Mouse (Mus musculus) megakaryocyte, embryonic 14.5 days (primary cell): ENCODE measurements around the gene Gse1. TPM values are rescaled to one million over a fixed set of nuclear protein-coding genes. Genes with fewer than 3 reads are reported as not detected.

Experiments
- H3K27me3 ChIP-seq: replicated peaks from 2 replicates; pipeline ENCODE3; 2012; ENCODE audit warnings: inconsistent platforms
- H3K36me3 ChIP-seq: replicated peaks from 2 replicates; pipeline ENCODE3; 2012; ENCODE audit warnings: low read length, inconsistent platforms, mixed read lengths
- H3K4me1 ChIP-seq: 2 replicates; pipeline ENCODE4 v1.6.1; 2012; ENCODE audit warnings: inconsistent platforms
- H3K4me3 ChIP-seq: replicated peaks from 2 replicates; pipeline ENCODE3; 2012; ENCODE audit warnings: moderate library complexity, mild to moderate bottlenecking, inconsistent platforms
- H3K9me3 ChIP-seq: 2 replicates; pipeline ENCODE4 v1.6.1; 2012; ENCODE audit warnings: inconsistent platforms
- FLI1 ChIP-seq: IDR thresholded peaks from 2 replicates; pipeline ENCODE4 v1.6.1; 2012; ENCODE audit warnings: low read length, inconsistent platforms, mixed read lengths
- GATA1 ChIP-seq: IDR thresholded peaks from 3 replicates; pipeline ENCODE4 v1.6.1; 2012; ENCODE audit warnings: mixed read lengths, low read length, inconsistent platforms, borderline replicate concordance
- polyA plus RNA-seq: library from polyadenylated mRNA; stranded (reverse); fragments of >175 nt; gene quantifications from 2 replicates; pipeline ENCODE4 v1.2.3, GENCODE M21; 2012; ENCODE audit warnings: low replicate concordance; ENCODE audit not compliant: insufficient read depth

Gse1 gene
- polyA plus RNA-seq, 1 experiment = 163 TPM

GRCm38 (mm10) chr8:120412357-120412756 is 184.1 kb downstream of the Gse1 start:
- H3K4me1 ChIP-seq = peaks cover 97% of the 10 kb centered on the region
- no peaks in the 10 kb centered on the region for H3K9me3 ChIP-seq
- no peak overlapping the region for H3K4me3 ChIP-seq
- H3K27me3 ChIP-seq = peaks cover 10% of the 10 kb centered on the region
- no peaks in the 10 kb centered on the region for H3K36me3 ChIP-seq
- no peak for TF ChIP-seq FLI1
- TF ChIP-seq GATA1 = no peak

DNA sequence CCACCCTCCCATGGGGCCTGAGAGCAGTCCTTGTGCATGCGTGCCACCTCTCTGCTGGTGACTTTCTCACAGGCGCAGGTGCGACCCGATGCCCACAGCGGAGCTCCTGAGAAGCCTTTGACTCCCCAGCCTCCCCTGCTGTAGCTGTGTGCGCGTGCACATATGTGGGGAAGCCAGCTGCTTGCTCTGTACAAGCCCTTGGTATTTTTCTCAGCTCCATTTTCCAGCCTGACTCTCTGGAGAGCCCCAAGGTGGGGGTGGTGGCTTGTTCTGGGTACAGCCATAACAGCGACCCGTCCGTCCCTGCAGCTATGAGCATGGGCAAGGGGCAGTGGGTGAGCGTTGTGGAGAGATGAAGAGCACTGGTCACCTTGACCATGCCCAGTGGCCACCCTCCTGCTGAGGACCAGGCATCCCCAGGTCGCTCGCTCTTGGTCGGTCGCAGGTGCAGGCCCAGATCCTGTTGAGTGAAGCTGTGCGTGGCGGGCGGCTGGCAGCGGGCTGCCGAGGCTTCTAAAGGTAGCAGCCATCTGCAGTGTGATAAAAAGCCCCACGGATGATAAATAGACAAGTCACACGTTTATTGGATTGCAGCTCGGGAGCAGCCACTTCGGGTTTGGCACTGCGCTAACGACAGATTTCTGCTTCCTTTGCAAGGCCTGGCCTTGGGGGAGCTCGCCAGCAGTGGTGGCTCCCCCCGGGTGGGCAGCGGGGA is 184.8 kb downstream of the Gse1 start:
- TF ChIP-seq GATA1 (no peak), FLI1 (no peak)
- no peak overlapping the region for H3K4me3 ChIP-seq
- H3K27me3 ChIP-seq = peaks cover 10% of the 10 kb centered on the region
- peaks cover 97% of the 10 kb centered on the region for H3K4me1 ChIP-seq
- no peaks in the 10 kb centered on the region for H3K36me3 ChIP-seq
- no peaks in the 10 kb centered on the region for H3K9me3 ChIP-seq

DNA sequence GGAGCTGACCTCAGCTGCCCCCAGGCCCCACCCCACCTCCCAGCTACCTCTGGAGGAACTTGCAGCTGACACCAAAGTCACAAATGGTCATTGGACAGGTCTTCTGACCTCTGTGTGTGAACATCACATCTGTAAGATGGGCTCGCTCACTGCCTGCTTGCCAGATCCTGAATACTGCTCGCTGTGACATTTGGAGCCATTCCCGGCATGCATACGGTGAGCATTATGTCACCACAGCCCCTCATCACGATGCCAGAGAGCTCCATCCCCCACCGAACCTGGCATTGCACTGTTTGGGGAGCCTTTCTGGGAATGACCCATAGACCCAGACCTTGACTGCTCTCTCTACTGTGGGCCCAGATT is 185.4 kb downstream of the Gse1 start:
- H3K4me1 ChIP-seq = peaks cover 97% of the 10 kb centered on the region
- H3K9me3 ChIP-seq = no peaks in the 10 kb centered on the region
- no peak for TF ChIP-seq FLI1
- TF ChIP-seq GATA1 = no peak
- no peaks in the 10 kb centered on the region for H3K36me3 ChIP-seq
- H3K27me3 ChIP-seq = peaks cover 10% of the 10 kb centered on the region
- H3K4me3 ChIP-seq = no peak overlapping the region

DNA sequence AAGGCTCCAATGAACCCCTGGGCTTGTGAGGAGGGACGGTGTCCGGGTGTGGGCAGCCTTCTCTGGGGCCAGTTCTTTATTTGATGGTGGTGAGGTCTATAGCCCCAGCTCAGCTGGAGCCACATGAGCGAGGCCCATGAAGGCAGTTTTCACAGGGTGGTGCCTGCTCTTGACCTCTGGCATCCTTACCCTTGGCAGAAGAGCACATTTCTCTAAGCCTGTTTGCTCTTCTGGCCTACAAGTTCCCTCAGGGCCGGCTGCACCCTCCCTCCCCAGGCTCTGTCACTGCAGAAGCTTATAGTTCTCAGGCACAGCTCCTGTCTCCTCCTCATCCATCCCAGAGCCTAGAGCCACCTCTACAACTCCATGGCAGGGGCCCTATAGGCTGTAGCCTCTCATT is 186.0 kb downstream of the Gse1 start:
- TF ChIP-seq GATA1 = no peak
- TF ChIP-seq FLI1 = no peak
- H3K4me3 ChIP-seq = no peak overlapping the region
- H3K4me1 ChIP-seq = peaks cover 97% of the 10 kb centered on the region
- H3K9me3 ChIP-seq = no peaks in the 10 kb centered on the region
- no peaks in the 10 kb centered on the region for H3K36me3 ChIP-seq
- peaks cover 10% of the 10 kb centered on the region for H3K27me3 ChIP-seq

DNA sequence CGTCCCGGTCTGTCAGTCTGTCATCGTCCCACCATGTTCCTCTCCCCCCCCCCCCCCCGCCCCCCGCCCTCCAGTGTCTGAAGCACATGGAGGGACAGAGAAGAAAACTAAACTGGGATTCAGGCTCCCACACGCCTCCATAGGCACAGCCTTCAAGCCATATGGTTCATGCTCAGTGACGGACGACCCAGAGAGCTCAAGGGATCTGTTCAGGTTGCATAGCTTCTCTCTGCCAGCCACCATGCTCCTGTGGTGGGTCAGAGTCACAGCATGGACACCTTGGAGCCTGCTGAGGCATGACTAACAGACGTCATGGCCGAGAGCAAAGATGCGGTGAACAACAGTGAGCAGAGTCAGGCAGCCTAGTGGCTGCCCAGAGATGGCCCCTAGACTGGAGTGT is 187.2 kb downstream of the Gse1 start:
- Histone ChIP-seq H3K4me1 (peaks cover 97% of the 10 kb centered on the region), H3K4me3 (no peak overlapping the region), H3K27me3 (peaks cover 10% of the 10 kb centered on the region), H3K36me3 (no peaks in the 10 kb centered on the region), H3K9me3 (no peaks in the 10 kb centered on the region)
- TF ChIP-seq FLI1 (no peak), GATA1 (no peak)

DNA sequence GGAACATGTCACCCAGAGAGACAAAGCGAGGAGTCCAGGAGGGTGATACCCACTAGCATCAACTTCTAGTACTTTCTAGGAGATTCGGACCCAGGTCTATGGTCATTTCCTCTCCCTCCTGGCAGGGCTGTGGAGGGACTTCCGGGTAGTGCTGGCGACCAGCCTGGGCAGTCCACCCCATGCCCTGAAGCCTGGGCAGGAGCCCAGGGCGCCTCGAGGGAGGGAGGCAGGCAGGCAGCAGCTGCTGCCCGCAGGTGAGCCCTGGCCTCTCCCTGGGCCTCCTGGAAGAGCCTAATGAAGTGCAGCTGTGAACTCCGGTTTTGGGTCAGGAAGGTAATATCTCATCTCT is 187.9 kb downstream of the Gse1 start:
- Histone ChIP-seq H3K36me3 (no peaks in the 10 kb centered on the region), H3K27me3 (peaks cover 10% of the 10 kb centered on the region), H3K9me3 (no peaks in the 10 kb centered on the region), H3K4me3 (no peak overlapping the region), H3K4me1 (peaks cover 97% of the 10 kb centered on the region)
- no peak for TF ChIP-seq GATA1
- no peak for TF ChIP-seq FLI1

DNA sequence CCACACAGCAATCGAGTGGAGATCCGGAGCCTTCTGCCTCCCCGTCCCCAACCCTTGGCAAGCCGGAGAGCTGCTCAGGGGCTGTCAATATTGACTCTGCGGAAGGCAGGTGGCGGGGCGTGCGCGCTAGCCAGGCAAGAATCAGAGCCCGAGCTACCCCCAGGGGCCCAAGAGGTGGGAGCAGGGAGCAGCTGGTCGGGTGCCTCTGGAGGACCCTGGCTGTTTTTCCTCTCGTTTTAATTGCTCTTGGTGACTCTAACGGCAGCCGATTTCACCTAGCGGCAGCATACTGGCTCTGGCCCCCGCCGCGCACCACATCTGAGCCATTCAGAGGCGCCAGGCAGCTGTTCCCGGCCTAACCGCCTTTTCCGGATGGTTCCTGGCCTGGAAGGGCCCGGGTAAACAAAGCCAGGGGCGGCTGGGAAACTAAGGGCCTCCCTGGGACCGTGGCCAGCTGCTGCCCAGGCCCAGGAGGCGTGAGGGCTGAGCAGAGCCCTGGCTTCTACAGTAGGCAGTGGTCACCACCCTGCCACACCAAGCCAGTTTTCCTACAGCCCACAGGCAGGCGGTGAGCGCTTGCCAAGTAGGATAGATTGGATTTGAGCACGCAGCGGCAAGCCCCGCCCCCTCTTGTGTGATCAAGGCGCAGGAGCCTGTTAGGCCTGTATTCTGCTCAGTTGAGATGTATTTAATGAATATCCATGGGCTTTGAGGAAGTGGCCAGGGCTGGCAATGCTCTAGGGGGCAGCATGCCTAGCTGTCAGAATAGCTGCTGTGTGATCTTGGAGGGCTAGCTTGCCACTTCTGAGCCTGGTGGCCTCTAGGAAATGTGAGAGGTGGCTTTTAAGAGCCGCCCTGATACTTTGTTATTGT is 188.5 kb downstream of the Gse1 start:
- no peak for TF ChIP-seq FLI1
- no peak for TF ChIP-seq GATA1
- Histone ChIP-seq H3K4me3 (peak overlapping the region; percentile 62), H3K36me3 (no peaks in the 10 kb centered on the region), H3K27me3 (peaks cover 10% of the 10 kb centered on the region), H3K4me1 (peaks cover 97% of the 10 kb centered on the region), H3K9me3 (no peaks in the 10 kb centered on the region)

- TF ChIP-seq GATA1 = no peak
- no peak for TF ChIP-seq FLI1
- H3K36me3 ChIP-seq = no peaks in the 10 kb centered on the region
- H3K4me1 ChIP-seq = peaks cover 99% of the 10 kb centered on the region
- H3K4me3 ChIP-seq = no peak overlapping the region
- no peaks in the 10 kb centered on the region for H3K9me3 ChIP-seq
- peaks cover 4% of the 10 kb centered on the region for H3K27me3 ChIP-seq
Measured at GRCm38 (mm10) chr8:120418188-120418587, 189.9 kb downstream of the Gse1 start.

GRCm38 (mm10) chr8:120419675-120420074 is 191.4 kb downstream of the Gse1 start:
- no peak overlapping the region for H3K4me3 ChIP-seq
- no peaks in the 10 kb centered on the region for H3K27me3 ChIP-seq
- peaks cover 99% of the 10 kb centered on the region for H3K4me1 ChIP-seq
- TF ChIP-seq FLI1 (no peak), GATA1 (no peak)
- H3K36me3 ChIP-seq = no peaks in the 10 kb centered on the region
- no peaks in the 10 kb centered on the region for H3K9me3 ChIP-seq

GRCm38 (mm10) chr8:120420226-120420625 is 192.0 kb downstream of the Gse1 start:
- no peak for TF ChIP-seq GATA1
- TF ChIP-seq FLI1 = no peak
- Histone ChIP-seq H3K9me3 (no peaks in the 10 kb centered on the region), H3K4me3 (peak overlapping the region; percentile 21), H3K36me3 (no peaks in the 10 kb centered on the region), H3K4me1 (peaks cover 100% of the 10 kb centered on the region), H3K27me3 (no peaks in the 10 kb centered on the region)

DNA sequence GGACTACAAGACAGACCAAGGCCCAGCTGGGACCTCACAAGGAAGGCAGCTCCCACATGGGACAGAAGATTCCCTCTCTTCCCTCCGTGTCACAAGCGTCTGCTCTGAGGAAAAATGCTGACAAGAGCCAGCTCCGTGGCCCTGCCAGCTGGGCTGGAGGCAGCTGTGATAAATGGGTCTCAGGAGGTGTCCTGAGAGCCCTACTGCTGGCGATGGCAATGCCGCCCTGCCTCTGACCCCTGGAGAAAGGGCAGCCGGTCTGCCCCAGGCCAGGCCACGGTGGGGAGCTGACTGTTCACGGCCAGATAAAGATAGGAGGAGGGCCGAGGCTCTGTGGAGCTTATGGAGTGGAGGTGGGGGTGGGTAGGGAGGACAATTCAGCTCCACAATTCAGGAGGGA is 193.4 kb downstream of the Gse1 start:
- TF ChIP-seq GATA1 (no peak), FLI1 (no peak)
- Histone ChIP-seq H3K27me3 (no peaks in the 10 kb centered on the region), H3K36me3 (no peaks in the 10 kb centered on the region), H3K9me3 (no peaks in the 10 kb centered on the region), H3K4me3 (no peak overlapping the region), H3K4me1 (peaks cover 100% of the 10 kb centered on the region)
